Mouse (Mus musculus): ENCODE measurements around the gene Rnf157.

Rnf157 gene

GRCm38 (mm10) chr11:116293538-116294137 lies 119.2 kb downstream of the Rnf157 start:
- DNase-seq, result no peak

DNA sequence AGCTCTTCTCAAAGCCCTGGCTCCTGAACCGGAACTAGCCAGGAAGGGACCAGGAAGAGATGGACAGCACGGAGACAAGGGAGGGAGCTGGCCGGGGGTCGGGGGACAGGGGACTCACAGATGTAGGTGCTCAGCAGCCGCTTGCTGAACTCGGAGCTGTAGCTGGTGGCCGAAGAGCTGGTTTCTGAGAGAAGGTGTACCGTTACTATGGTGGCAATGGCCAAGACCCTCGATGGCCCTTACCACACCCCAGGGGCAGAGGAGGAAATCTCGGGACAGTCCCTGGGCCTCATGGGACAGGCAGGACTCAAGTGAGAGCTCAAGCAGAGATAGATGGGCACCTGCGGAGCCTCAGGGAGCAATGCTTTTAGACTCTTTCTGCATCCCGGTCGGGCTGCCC lies 120.4 kb downstream of the Rnf157 start:
- no peak for DNase-seq

DNA sequence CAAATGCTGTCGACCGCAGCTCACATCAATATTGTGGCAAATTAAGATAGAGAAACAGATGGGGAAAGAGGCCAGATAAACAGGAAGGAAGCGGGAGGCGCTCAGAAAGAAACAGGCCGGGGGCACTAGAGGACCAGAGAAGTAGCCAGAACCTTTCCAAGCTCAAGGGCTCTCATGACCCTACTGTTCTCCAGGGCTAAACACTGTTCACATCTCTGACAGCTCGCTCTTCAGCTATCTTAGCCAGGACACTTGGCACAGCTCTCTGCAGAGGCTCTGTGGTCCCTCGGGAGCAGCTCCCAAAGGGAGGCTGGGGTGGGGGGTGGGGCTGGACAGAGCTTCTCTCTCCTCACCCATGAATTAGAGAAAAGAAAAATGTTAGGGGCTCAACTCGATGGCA lies 122.3 kb downstream of the Rnf157 start:
- DNase-seq, result no peak

GRCm38 (mm10) chr11:116287351-116287750 lies 125.5 kb downstream of the Rnf157 start:
- DNase-seq, result no peak

Measured in thymus, postnatal 4 days (tissue).